Mouse (Mus musculus) liver, embryonic 14.5 days (tissue): ENCODE measurements around the gene Slamf1. TPM values are rescaled to one million over a fixed set of nuclear protein-coding genes. Genes with fewer than 3 reads are reported as not detected.
A peak's percentile ranks its signal among the peaks of the same experiment; 100 is the strongest.

Experiments
- ATAC-seq: fragments of 200-750 bp; cut with Nextera tagmentation; 2 replicates; pipeline ENCODE4 v1.8.0; 2017; ENCODE audit warnings: moderate number of reproducible peaks, mild to moderate bottlenecking, moderate library complexity; ENCODE audit not compliant: insufficient read depth
- DNase-seq, 3 experiments: peaks; one replicate each; pipeline ENCODE4 v3.0.0-alpha.2; 2012 to 2013; ENCODE audit warnings: low read depth in 3 of 3, low spot score in 3 of 3
- H3K27ac ChIP-seq: fragments of 300-500 bp; sonication (generic); 2 replicates; pipeline ENCODE4 v1.5.1; 2014; ENCODE audit warnings: moderate library complexity, mild to moderate bottlenecking, control low read depth, inconsistent platforms
- H3K27me3 ChIP-seq: fragments of 300-500 bp; sonication (generic); 2 replicates; pipeline ENCODE4 v1.6.1; 2014; ENCODE audit warnings: mild to moderate bottlenecking, low read length, moderate library complexity; ENCODE audit not compliant: control insufficient read depth, insufficient read depth
- H3K36me3 ChIP-seq: fragments of 300-500 bp; sonication (generic); replicated peaks from 2 replicates; pipeline ENCODE4 v1.6.1; 2014; ENCODE audit warnings: low read depth; ENCODE audit not compliant: control insufficient read depth, insufficient read depth
- H3K4me1 ChIP-seq, 2 experiments: fragments of 200-500 bp in 1 of 2; fragments of 300-500 bp in 1 of 2; sonication (generic) in 1 of 2; replicated peaks; 2 replicates each; pipeline ENCODE4 v1.6.1; 2012 to 2014; ENCODE audit warnings: antibody characterized with exemption in 1 of 2, inconsistent platforms in 1 of 2, low read length in 1 of 2; ENCODE audit not compliant: control insufficient read depth in 2 of 2, insufficient read depth in 2 of 2
- H3K4me2 ChIP-seq: fragments of 300-500 bp; sonication (generic); 2 replicates; pipeline ENCODE4 v1.6.1; 2014; ENCODE audit warnings: low read depth, mild to moderate bottlenecking, control low read depth, moderate library complexity
- H3K4me3 ChIP-seq, 2 experiments: fragments of 200-500 bp in 1 of 2; fragments of 300-500 bp in 1 of 2; sonication (generic) in 1 of 2; 2 replicates each; pipeline ENCODE4 v1.5.1; 2012 to 2014; ENCODE audit warnings: low read depth in 2 of 2, low read length in 2 of 2, mild to moderate bottlenecking in 2 of 2, control low read depth in 1 of 2, inconsistent platforms in 1 of 2, moderate library complexity in 1 of 2; ENCODE audit not compliant: insufficient read depth in 1 of 2
- H3K9ac ChIP-seq: fragments of 300-500 bp; sonication (generic); replicated peaks from 2 replicates; pipeline ENCODE4 v1.6.1; 2014; ENCODE audit warnings: mild to moderate bottlenecking, control low read depth, moderate library complexity
- H3K9me3 ChIP-seq: fragments of 300-500 bp; sonication (generic); 2 replicates; pipeline ENCODE4 v1.6.1; 2016; ENCODE audit warnings: low read length, mixed read lengths; ENCODE audit not compliant: control insufficient read depth
- CTCF ChIP-seq: IDR thresholded peaks from 2 replicates; pipeline ENCODE4 v1.5.1; 2016; ENCODE audit warnings: antibody characterized with exemption, low read depth, control low read depth
- EP300 ChIP-seq: IDR thresholded peaks from 2 replicates; pipeline ENCODE4 v1.6.1; 2016; ENCODE audit warnings: antibody characterized with exemption, low read depth
- WGBS: fragments of 180-500 bp; shearing (Covaris S2); extraction: QIAGEN DNeasy Blood & Tissue Kit; methylation state at CpG from one replicate; pipeline ENCODE4 v1.1.7; 2014; ENCODE audit not compliant: insufficient replicate concordance; 5-methylcytosine and 5-hydroxymethylcytosine counted together
- polyA plus RNA-seq, 2 experiments: library from polyadenylated mRNA; depleted of rRNA in 1 of 2; stranded (reverse) in 1 of 2; unstranded in 1 of 2; fragments of >200 nt; fragmentation: Nextera tagmentation in 1 of 2; extraction: Ambion mirVana in 1 of 2; gene quantifications; 2 replicates each; pipeline versions ENCODE4 v1.2.1 to v1.2.3; 2012 to 2014

The Slamf1 gene
- polyA plus RNA-seq, 2 experiments = 1.5 to 2.1 TPM

- no peaks in the 10 kb centered on the region for H3K36me3 ChIP-seq
- H3K27me3 ChIP-seq = no peaks in the 10 kb centered on the region
- peaks cover 0 to 2% of the 10 kb centered on the region in 2 experiments; a peak in 1 of 4 replicates for H3K4me1 ChIP-seq
- no peaks in the 10 kb centered on the region for H3K9me3 ChIP-seq
- ATAC-seq (no peak), DNase-seq (no peak)
- no peak overlapping the region for H3K9ac ChIP-seq
- WGBS = 63% methylated on average over 4 of the region's 4 CpGs
- no peak overlapping the region for H3K4me2 ChIP-seq
- no peak overlapping the region for H3K27ac ChIP-seq
- no peak for TF ChIP-seq EP300
- no peak for TF ChIP-seq CTCF
- H3K4me3 ChIP-seq = no peak overlapping the region
Measured at GRCm38 (mm10) chr1:171775781-171776180, 8.9 kb downstream of the Slamf1 start.

DNA sequence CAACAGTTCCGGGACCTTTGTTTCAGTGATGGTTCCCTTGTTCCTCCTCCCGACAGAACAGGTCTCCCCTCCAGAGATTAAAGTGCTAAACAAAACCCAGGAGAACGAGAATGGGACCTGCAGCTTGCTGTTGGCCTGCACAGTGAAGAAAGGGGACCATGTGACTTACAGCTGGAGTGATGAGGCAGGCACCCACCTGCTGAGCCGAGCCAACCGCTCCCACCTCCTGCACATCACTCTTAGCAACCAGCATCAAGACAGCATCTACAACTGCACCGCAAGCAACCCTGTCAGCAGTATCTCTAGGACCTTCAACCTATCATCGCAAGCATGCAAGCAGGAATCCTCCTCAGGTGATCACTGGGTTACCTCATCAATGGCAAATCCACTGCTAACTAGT is 10.1 kb downstream of the Slamf1 start:
- Histone ChIP-seq H3K36me3 (no peaks in the 10 kb centered on the region), H3K4me1 (peaks cover 2 to 10% of the 10 kb centered on the region in 2 experiments; a peak in 3 of 4 replicates), H3K9me3 (no peaks in the 10 kb centered on the region), H3K27me3 (no peaks in the 10 kb centered on the region), H3K4me3 (no peak overlapping the region), H3K4me2 (no peak overlapping the region), H3K27ac (no peak overlapping the region), H3K9ac (no peak overlapping the region)
- ATAC-seq (no peak), DNase-seq (no peak)
- WGBS = 68% methylated on average over 7 of the region's 7 CpGs
- TF ChIP-seq CTCF = no peak
- no peak for TF ChIP-seq EP300

DNA sequence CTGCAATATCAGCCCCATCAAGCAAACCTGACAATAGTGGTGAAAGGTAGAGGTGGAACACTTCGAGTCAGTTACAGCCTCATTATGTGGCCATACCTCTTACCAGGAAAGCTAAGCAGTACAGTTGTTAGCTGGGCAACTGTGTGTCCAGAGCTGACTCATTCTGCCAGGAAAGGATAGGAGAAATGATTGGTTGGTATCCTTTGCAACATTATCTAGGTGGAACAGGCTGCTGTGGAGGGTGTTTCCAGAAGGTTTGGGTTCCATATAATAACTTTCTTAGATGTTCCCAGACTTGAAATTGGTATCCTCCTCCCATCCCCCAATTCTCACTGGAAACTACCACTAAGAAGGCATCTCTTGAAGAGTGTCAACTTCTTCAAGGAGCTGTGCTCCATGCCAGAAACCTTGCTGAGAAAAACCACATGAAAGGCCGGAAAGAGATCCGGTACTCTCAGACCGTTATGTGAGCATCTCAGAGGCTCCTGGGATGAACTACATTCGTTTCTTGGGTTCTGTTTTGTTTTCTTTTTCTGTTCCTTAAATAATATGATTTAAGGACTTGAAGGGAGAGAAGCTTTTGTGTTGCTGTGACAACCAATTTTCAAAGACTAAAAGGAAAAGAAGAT is 15.5 kb downstream of the Slamf1 start:
- Histone ChIP-seq H3K4me2 (peak overlapping the region; percentile 45), H3K9me3 (no peaks in the 10 kb centered on the region), H3K4me3 (no peak overlapping the region), H3K36me3 (no peaks in the 10 kb centered on the region), H3K4me1 (peaks cover 7 to 13% of the 10 kb centered on the region in 2 experiments), H3K9ac (no peak overlapping the region), H3K27ac (peak overlapping the region; percentile 62), H3K27me3 (no peaks in the 10 kb centered on the region)
- WGBS = 57% methylated on average over 5 of the region's 5 CpGs
- peak; percentile 36 to 48 (median 41) for DNase-seq
- ATAC-seq = peak; percentile 94
- TF ChIP-seq EP300 = peak; percentile 51; the same call in 1 of the 2 replicates
- TF ChIP-seq CTCF = no peak

DNA sequence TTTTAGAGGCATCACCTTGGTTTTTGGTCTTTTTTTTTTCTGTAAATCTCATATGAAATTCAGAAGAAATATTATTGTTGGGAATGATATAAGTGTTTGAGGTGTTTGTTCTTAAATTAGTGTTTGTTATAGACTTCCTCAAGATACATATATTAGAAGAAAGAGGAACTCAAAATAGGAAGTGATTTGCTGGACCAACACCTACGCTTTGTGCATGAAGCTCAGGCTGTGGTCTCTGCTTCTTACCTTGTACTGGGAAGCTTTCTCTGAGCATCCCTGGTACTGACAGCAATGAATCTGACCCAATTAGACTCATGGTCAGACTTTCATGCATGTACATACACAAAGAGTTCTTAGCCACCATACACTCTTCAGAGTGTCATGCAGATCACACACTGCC is 18.9 kb downstream of the Slamf1 start:
- Histone ChIP-seq H3K4me3 (no peak overlapping the region), H3K9ac (no peak overlapping the region), H3K27ac (no peak overlapping the region), H3K27me3 (no peaks in the 10 kb centered on the region), H3K4me1 (peaks cover 7 to 24% of the 10 kb centered on the region in 2 experiments), H3K4me2 (no peak overlapping the region), H3K36me3 (no peaks in the 10 kb centered on the region), H3K9me3 (no peaks in the 10 kb centered on the region)
- ATAC-seq (no peak), DNase-seq (no peak)
- WGBS = 47% methylated on average over 1 of the region's 1 CpGs
- TF ChIP-seq EP300 (no peak), CTCF (no peak)

- Histone ChIP-seq H3K9me3 (no peaks in the 10 kb centered on the region), H3K36me3 (no peaks in the 10 kb centered on the region), H3K27me3 (no peaks in the 10 kb centered on the region), H3K27ac (no peak overlapping the region), H3K4me1 (peaks cover 5 to 13% of the 10 kb centered on the region in 2 experiments), H3K4me3 (no peak overlapping the region), H3K9ac (no peak overlapping the region), H3K4me2 (no peak overlapping the region)
- TF ChIP-seq EP300 = no peak
- no peak for DNase-seq
- 49% methylated on average over 6 of the region's 6 CpGs for WGBS
- ATAC-seq = no peak
Measured at GRCm38 (mm10) chr1:171787281-171788015, 20.5 kb downstream of the Slamf1 start.
